Mouse (Mus musculus) liver, embryonic 11.5 days (tissue): ENCODE measurements around the gene Atl1. TPM values are rescaled to one million over a fixed set of nuclear protein-coding genes. Genes with fewer than 3 reads are reported as not detected.

Experiments
- ATAC-seq: fragments of 200-750 bp; cut with Nextera tagmentation; replicated peaks from 2 replicates; pipeline ENCODE4 v1.8.0; 2017; ENCODE audit warnings: moderate number of reproducible peaks, mild to moderate bottlenecking, moderate TSS enrichment, moderate library complexity; ENCODE audit not compliant: low FRiP score
- DNase-seq: peaks from one replicate; pipeline ENCODE4 v3.0.0-alpha.2; 2017; ENCODE audit warnings: low spot score
- H3K27ac ChIP-seq: fragments of 300-500 bp; sonication (generic); 2 replicates; pipeline ENCODE4 v1.5.1; 2014; ENCODE audit warnings: mild to moderate bottlenecking, low read depth, low read length, control low read depth
- H3K27me3 ChIP-seq: fragments of 300-500 bp; sonication (generic); replicated peaks from 2 replicates; pipeline ENCODE4 v1.6.1; 2014; ENCODE audit warnings: low read length, mixed read lengths; ENCODE audit not compliant: control insufficient read depth, insufficient read depth
- H3K36me3 ChIP-seq: fragments of 300-500 bp; sonication (generic); 2 replicates; pipeline ENCODE4 v1.6.1; 2014; ENCODE audit warnings: mild to moderate bottlenecking, low read length, moderate library complexity, mixed read lengths; ENCODE audit not compliant: control insufficient read depth, insufficient read depth
- H3K4me1 ChIP-seq: fragments of 300-500 bp; sonication (generic); replicated peaks from 2 replicates; pipeline ENCODE4 v1.6.1; 2014; ENCODE audit warnings: low read length, mixed read lengths; ENCODE audit not compliant: control insufficient read depth, insufficient read depth
- H3K4me2 ChIP-seq: fragments of 300-500 bp; sonication (generic); 2 replicates; pipeline ENCODE4 v1.6.1; 2014; ENCODE audit warnings: mild to moderate bottlenecking, control low read depth, moderate library complexity
- H3K4me3 ChIP-seq: fragments of 300-500 bp; sonication (generic); 2 replicates; pipeline ENCODE4 v1.5.1; 2014; ENCODE audit warnings: low read depth, low read length, control low read depth
- H3K9ac ChIP-seq: fragments of 300-500 bp; sonication (generic); 2 replicates; pipeline ENCODE4 v1.6.1; 2014; ENCODE audit warnings: low read depth, low read length, control low read depth
- H3K9me3 ChIP-seq: fragments of 300-500 bp; sonication (generic); 2 replicates; pipeline ENCODE4 v1.6.1; 2016; ENCODE audit warnings: low read length, inconsistent platforms, mixed read lengths; ENCODE audit not compliant: control insufficient read depth
- WGBS: fragments of 180-500 bp; shearing (Covaris S2); extraction: QIAGEN DNeasy Blood & Tissue Kit; methylation state at CpG from one replicate; pipeline ENCODE4 v1.1.7; 2014; 5-methylcytosine and 5-hydroxymethylcytosine counted together
- polyA plus RNA-seq: library from polyadenylated mRNA; unstranded; fragments of >200 nt; fragmentation: Nextera tagmentation; extraction: Ambion mirVana; gene quantifications from 2 replicates; pipeline ENCODE4 v1.2.1, GENCODE M21; 2014

Atl1 gene
- polyA plus RNA-seq, 1 experiment from 2014 or later, result 1.5 TPM

- Histone ChIP-seq H3K4me1 (no peaks in the 10 kb centered on the region), H3K4me3 (no peak overlapping the region), H3K4me2 (no peak overlapping the region), H3K9me3 (no peaks in the 10 kb centered on the region), H3K9ac (no peak overlapping the region), H3K36me3 (no peaks in the 10 kb centered on the region), H3K27ac (no peak overlapping the region), H3K27me3 (no peaks in the 10 kb centered on the region)
- WGBS, result 17% methylated on average over 1 of the region's 1 CpGs
- DNase-seq (no peak), ATAC-seq (no peak)
These were observed 49.4 kb downstream of the Atl1 start for GRCm38 (mm10) chr12:69941655-69942329.

GRCm38 (mm10) chr12:69945861-69946260 is 53.4 kb downstream of the Atl1 start:
- WGBS, result 87% methylated on average over 5 of the region's 5 CpGs
- no peak for ATAC-seq

GRCm38 (mm10) chr12:69947502-69947901 is 55.1 kb downstream of the Atl1 start:
- no peaks in the 10 kb centered on the region for H3K9me3 ChIP-seq
- H3K4me2 ChIP-seq, result no peak overlapping the region
- no peak overlapping the region for H3K4me3 ChIP-seq
- H3K4me1 ChIP-seq, result no peaks in the 10 kb centered on the region
- no peak overlapping the region for H3K9ac ChIP-seq
- no peaks in the 10 kb centered on the region for H3K36me3 ChIP-seq
- WGBS, result 51% methylated on average over 3 of the region's 3 CpGs
- DNase-seq (no peak), ATAC-seq (no peak)
- H3K27me3 ChIP-seq, result no peaks in the 10 kb centered on the region
- H3K27ac ChIP-seq, result no peak overlapping the region

More at GRCm38 (mm10) chr12:69945861-69946260, 53.4 kb downstream of the Atl1 start:
- H3K4me1 ChIP-seq, result no peaks in the 10 kb centered on the region
- DNase-seq, result no peak
- no peaks in the 10 kb centered on the region for H3K27me3 ChIP-seq
- no peak overlapping the region for H3K9ac ChIP-seq
- no peak overlapping the region for H3K4me2 ChIP-seq
- no peaks in the 10 kb centered on the region for H3K36me3 ChIP-seq
- no peaks in the 10 kb centered on the region for H3K9me3 ChIP-seq
- H3K27ac ChIP-seq, result no peak overlapping the region
- H3K4me3 ChIP-seq, result no peak overlapping the region

GRCm38 (mm10) chr12:69957378-69957777 is 65.0 kb downstream of the Atl1 start:
- H3K36me3 ChIP-seq, result peaks cover 3% of the 10 kb centered on the region; the same call in 1 of the 2 replicates
- 46% methylated on average over 2 of the region's 2 CpGs for WGBS
- ATAC-seq, result no peak

GRCm38 (mm10) chr12:69962468-69962867 is 70.1 kb downstream of the Atl1 start:
- Histone ChIP-seq H3K9ac (no peak overlapping the region), H3K9me3 (no peaks in the 10 kb centered on the region), H3K36me3 (peaks cover 13% of the 10 kb centered on the region; the same call in 1 of the 2 replicates), H3K27me3 (no peaks in the 10 kb centered on the region), H3K27ac (no peak overlapping the region), H3K4me2 (no peak overlapping the region), H3K4me1 (no peaks in the 10 kb centered on the region), H3K4me3 (no peak overlapping the region)
- DNase-seq, result no peak
- whole genome bisulfite sequencing, result 55% methylated on average over 4 of the region's 4 CpGs
- no peak; the same call in 1 of the 2 replicates for ATAC-seq

More at GRCm38 (mm10) chr12:69957378-69957777, 65.0 kb downstream of the Atl1 start:
- H3K4me2 ChIP-seq, result no peak overlapping the region
- H3K9me3 ChIP-seq, result no peaks in the 10 kb centered on the region
- no peaks in the 10 kb centered on the region for H3K27me3 ChIP-seq
- no peak for DNase-seq
- H3K27ac ChIP-seq, result no peak overlapping the region
- no peak overlapping the region for H3K9ac ChIP-seq
- H3K4me3 ChIP-seq, result no peak overlapping the region
- H3K4me1 ChIP-seq, result no peaks in the 10 kb centered on the region

GRCm38 (mm10) chr12:69963141-69963540 is 70.7 kb downstream of the Atl1 start:
- DNase-seq (no peak), ATAC-seq (no peak)
- H3K27ac ChIP-seq, result no peak overlapping the region
- H3K36me3 ChIP-seq, result peaks cover 16% of the 10 kb centered on the region; the same call in 1 of the 2 replicates
- no peak overlapping the region for H3K4me3 ChIP-seq
- H3K9ac ChIP-seq, result no peak overlapping the region
- H3K4me1 ChIP-seq, result no peaks in the 10 kb centered on the region
- no peaks in the 10 kb centered on the region for H3K9me3 ChIP-seq
- no peaks in the 10 kb centered on the region for H3K27me3 ChIP-seq
- H3K4me2 ChIP-seq, result no peak overlapping the region
- 87% methylated on average over 6 of the region's 6 CpGs for WGBS

- ATAC-seq, result peak; percentile 40; the same call in 1 of the 2 replicates
- no peaks in the 10 kb centered on the region for H3K9me3 ChIP-seq
- 63% methylated on average over 3 of the region's 3 CpGs for WGBS
- H3K27me3 ChIP-seq, result no peaks in the 10 kb centered on the region
- H3K4me1 ChIP-seq, result no peaks in the 10 kb centered on the region
- H3K4me2 ChIP-seq, result no peak overlapping the region
- no peak overlapping the region for H3K27ac ChIP-seq
- no peak overlapping the region for H3K9ac ChIP-seq
- DNase-seq, result no peak
- H3K36me3 ChIP-seq, result peaks cover 20% of the 10 kb centered on the region; the same call in 1 of the 2 replicates
- no peak overlapping the region for H3K4me3 ChIP-seq
These were observed 73.2 kb downstream of the Atl1 start for GRCm38 (mm10) chr12:69965644-69966043.

- no peak for ATAC-seq
- DNase-seq, result no peak
- no peak overlapping the region for H3K9ac ChIP-seq
- H3K27ac ChIP-seq, result no peak overlapping the region
- peaks cover 23% of the 10 kb centered on the region; the same call in 1 of the 2 replicates for H3K36me3 ChIP-seq
- H3K9me3 ChIP-seq, result no peaks in the 10 kb centered on the region
- H3K4me2 ChIP-seq, result no peak overlapping the region
- H3K4me3 ChIP-seq, result no peak overlapping the region
- no peaks in the 10 kb centered on the region for H3K27me3 ChIP-seq
- 80% methylated on average over 5 of the region's 5 CpGs for WGBS
- no peaks in the 10 kb centered on the region for H3K4me1 ChIP-seq
These were observed 73.7 kb downstream of the Atl1 start for GRCm38 (mm10) chr12:69966071-69966470.

- DNase-seq (no peak), ATAC-seq (no peak)
- Histone ChIP-seq H3K27ac (no peak overlapping the region), H3K4me1 (no peaks in the 10 kb centered on the region), H3K36me3 (peaks cover 28% of the 10 kb centered on the region; the same call in 1 of the 2 replicates), H3K4me2 (no peak overlapping the region), H3K4me3 (no peak overlapping the region), H3K9me3 (no peaks in the 10 kb centered on the region), H3K27me3 (no peaks in the 10 kb centered on the region), H3K9ac (no peak overlapping the region)
- 92% methylated on average over 6 of the region's 6 CpGs for WGBS
These were observed 74.7 kb downstream of the Atl1 start for GRCm38 (mm10) chr12:69967112-69967511.
